Mouse (Mus musculus) kidney, adult 10 weeks (tissue): Measurements from ENCODE around the gene Adcyap1. TPM values are rescaled to one million over a fixed set of nuclear protein-coding genes. Genes with fewer than 3 reads are reported as not detected.

Experiments used
- polyA plus RNA-seq: library from polyadenylated mRNA; stranded (reverse); fragments of 350-450 nt; fragmentation: Illumina TruSeq; extraction: RNeasy Lipid Tissue Mini Kit (QIAGEN cat#74804); gene quantifications from one replicate; pipeline ENCODE4 v1.2.3, GENCODE M21; 2014; ENCODE audit warnings: low read depth, low replicate concordance

The Adcyap1 gene
- not detected for polyA plus RNA-seq

GRCm38 (mm10) chr17:93198717-93199116, at the start of gene Adcyap1:
Gene Adcyap1 (plus strand): TSS chr17:93199017.

